Mouse (Mus musculus): ENCODE data around the gene Npm1.

- TF ChIP-seq POLR2A (IDR thresholded peaks at IDR 0.05; ENCODE audit: borderline replicate concordance, extremely low read depth, low read depth, low read length) (no peak), CTCF (IDR thresholded peaks at IDR 0.05; ENCODE audit: insufficient read depth, low read length) (no peak)
These were observed 28.5 kb downstream of the Npm1 start for GRCm38 (mm10) chr11:33134391-33134986.
